Mouse (Mus musculus) right cerebral cortex, postnatal 14 days (tissue): ENCODE measurements at regions not wholly inside any gene's neighbourhood (a gene's known extent, or its start where the extent isn't known, plus 50 kb on each side); places are given as distances from the start of the nearest gene placed in this dataset.

Source experiments
- DNase-seq: peaks from one replicate; pipeline ENCODE4 v3.0.0; 2022

DNA sequence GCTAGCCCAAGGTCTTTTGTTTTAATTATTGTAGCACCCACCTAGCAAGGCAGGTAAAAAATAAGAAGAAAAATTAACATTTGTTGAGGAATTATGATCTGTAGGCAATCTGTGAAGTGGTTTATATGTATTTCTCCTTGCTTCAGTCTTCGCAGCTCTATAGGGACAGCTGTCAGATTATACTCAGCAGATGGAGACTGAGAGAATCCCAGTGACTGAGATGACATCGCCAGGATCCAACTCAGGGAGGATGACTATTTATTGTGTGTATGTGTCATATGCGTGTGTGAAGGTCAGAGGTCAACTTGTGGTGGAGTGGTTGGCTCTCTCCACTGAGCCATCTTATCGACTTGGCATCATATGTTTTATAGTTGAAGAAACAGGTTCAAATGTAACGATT lies 362.0 kb upstream of the Chd6 start:
- no peak for DNase-seq

DNA sequence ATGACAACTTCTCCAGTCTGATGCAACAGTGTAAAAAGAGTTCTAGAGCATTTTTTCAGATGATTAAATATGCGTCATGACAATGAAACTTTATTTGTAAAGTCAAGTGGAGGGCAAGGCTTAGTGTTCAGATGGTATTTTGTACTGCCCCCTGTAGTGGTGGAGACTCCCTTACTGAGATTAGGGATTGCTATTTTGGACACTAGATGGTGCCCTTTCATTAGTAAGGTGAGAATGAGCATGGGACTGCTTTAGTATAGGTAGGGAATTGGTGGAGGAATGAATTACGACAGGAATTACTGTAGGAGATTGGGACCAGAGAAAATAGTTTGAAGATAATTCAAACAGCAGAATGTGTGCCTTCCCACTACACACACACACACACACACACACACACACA lies 361.1 kb upstream of the Chd6 start:
- DNase-seq, result no peak

DNA sequence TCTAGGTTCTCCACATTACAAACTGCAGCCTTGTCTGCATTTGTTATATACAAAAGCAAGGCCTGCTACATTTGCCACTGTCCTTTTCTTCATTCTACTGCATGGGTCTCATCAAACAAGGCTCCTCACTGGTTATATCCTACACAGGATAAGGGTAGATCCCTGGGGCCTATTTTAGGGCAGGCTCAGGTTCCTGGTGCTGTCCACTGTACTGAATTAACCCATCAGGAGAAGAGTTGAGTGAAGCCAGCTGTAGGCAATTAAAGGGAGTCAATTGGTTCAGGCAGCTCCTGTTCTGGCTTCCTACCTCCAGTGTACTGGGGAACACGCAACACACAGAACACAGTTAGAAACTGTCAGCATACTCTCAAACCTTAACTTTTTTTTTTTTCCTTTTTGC lies 358.2 kb upstream of the Chd6 start:
- DNase-seq, result no peak

DNA sequence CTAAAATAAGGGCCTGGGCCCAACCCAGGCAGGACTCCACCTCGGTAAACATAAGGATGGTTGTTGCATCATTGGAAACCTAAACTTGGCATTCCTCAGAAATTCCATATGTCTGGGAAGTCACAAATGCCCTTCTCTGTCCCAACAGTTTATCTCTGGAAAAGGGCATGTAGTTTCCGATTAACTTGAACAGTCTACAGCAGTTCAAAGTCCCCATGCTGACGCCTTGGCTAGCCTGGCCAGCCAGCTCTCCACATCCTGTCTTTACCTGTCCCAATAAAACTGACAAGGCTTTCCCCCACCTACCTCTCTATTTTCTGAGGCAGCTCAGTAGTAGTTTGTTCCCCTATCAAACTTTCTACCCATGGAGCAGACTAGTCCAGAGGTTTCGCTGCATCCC lies 351.7 kb upstream of the Chd6 start:
- DNase-seq, result no peak

DNA sequence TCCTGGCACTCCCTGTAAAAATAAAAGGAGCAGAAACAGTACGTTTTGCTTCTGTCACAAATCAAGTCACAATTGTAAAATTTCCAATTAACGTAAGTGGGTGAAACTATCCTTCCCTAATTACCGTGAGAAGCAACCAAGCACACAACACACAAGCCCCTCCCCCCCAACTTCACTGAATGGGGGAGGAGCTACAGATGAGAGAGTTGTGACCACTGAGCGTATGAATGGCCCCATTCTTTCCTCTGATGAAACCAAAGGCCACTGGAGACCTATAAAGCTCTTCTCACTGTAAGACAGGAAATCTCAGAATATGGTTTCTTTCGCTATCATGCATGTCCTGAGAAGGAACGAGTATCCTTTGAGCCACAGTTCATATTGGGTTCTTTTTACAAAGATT lies 345.6 kb upstream of the Chd6 start:
- DNase-seq, result no peak

DNA sequence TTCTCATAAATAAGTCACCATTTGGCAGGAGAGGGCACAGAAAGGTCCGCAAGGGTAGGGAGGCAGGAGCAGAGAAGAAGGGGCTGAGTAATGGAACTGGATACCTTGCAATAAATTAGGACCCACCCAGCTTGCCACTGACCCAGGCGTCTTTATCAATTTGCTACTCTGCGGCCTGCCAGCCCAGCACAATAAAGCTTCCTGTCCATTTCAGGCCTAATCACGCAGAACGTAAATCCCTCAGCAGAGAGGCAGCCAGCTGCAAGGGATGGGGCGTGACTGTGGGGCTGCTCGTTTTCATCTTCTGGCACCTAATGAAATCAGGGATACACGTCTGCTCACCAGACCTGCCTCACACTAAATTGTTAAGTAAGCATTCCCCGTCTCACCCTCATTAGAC lies 324.9 kb upstream of the Chd6 start:
- no peak for DNase-seq

DNA sequence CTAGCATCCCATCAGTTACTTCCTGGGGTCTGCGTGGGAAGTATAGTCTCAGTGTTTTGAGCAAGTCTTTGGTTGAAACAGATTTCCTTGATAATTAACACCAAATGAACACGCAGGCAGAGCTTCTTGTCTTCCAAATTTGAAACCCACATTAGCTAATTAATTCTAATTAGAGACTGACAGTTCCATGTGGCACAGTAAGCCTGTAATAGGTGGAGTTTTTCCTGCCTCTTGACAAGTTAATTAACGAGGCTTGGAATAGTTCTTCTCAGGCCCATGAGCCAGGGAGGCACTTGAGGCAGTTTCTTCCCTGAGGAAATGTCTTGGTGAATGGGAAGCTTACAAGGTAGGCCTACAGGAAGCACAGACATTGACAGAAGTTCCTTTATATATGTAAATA lies 320.4 kb upstream of the Chd6 start:
- DNase-seq, result no peak

DNA sequence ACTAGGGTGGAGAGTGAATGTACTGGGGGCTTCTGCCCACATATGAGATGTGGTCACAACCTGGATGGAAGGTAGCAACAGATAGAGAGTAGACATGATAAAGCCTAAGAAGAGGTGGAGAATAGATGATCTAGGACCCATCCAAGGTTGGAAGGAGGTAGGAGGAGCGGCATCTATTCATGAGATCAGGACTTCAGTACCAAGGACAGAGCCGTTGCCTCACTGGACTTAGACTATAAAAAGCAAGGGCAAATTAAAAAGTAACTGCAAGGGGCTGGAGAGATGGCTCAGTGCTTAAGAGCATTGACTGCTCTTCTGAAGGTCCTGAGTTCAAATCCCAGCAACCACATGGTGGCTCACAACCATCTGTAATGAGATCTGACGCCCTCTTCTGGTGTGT lies 316.7 kb upstream of the Chd6 start:
- no peak for DNase-seq

DNA sequence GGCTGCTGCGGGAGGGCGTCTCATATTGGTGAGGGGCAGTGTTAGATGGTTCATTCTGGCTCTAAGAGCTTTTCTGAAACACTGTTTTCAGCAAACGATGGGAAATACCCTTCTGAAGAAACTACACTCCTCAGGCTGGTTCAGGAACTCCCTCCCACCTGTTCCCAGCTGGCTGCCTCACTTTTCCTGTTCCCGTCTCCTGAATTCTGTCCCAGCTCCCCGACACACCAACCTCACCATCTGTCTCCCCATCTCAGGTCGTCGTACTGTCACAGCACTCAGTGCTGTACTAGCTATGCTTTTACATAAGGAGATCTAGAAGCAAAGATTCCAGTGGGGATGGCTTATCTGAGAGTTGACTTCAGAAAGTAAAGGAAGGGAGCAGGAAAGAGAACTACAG lies 309.2 kb upstream of the Chd6 start:
- no peak for DNase-seq

DNA sequence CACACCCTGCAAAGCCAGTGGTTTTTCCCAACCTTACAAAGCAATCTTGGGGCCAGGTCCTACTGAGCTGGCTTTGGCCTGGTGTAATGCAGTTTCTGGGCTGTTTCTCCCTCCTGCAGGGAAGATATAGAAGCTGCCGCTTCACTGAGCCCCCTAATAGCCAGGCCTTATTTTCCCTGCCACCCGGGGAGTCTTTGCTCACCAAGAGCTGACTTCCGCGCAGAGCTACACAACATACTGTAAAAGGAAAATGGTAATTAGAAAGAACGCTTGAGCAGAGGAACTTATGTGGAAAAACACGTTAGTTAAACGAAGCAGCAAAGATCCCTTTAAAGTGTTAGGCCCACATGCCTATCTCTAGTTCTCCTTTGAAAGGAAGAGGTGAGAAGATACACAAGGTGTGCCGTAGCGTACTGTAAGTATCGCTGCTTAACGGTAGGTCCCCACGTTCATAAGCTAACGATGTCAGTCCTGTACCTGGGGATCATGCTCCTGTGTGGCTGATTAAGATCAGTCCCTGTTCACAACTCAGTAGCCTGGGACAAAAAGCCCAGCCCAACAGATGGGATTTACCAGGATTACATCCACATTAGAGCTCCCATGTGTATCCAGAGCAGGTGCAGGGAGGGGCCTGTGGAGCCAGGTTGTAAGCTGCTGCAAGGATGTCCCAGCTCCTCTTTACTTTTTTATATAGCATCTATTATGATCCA lies 307.5 kb upstream of the Chd6 start:
- DNase-seq, result no peak

DNA sequence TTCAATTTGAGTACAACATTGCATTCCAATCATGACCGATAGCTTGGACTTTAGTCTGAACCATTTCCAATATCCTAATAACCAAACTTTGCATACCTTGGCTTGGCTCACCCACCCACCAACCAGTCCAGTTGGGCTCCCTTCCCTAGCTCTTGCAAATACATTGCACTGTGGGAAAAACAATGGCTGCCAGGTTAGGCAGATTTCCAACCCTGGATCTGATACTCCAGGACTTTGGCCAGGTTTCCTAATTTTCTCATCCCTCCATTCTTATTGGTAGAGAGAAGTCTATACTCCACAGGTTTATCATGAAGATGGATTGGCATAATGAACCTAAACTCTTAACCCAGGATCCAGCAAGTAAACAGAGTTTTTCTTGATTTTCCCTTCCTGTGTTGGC lies 299.4 kb upstream of the Chd6 start:
- DNase-seq, result no peak

DNA sequence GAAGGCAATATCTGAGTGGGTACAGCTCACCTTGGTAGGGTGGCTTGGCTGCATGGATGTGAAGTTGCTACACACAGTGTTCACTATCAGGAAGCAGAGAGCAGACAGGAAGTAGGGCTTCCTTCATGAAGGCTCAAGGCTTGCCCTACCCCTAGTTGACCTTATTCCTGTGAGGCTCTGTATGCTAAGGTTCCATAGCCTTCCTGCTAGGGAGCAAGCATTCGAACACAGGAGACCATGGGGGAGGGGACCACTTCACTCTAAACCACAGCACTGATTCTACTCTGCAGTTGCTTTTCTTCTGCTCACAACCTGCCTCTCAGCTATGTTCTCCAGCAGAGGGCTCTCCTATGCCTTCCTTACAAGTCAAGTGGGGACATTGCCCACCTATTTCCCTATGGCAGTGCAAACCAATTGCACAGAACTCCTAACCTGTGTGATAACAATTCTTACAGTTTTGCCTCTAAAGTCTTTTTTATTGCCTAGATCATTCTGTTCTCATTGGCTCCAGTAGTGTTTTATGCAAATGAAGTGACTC lies 297.0 kb upstream of the Chd6 start:
- DNase-seq, result peak; percentile 7

DNA sequence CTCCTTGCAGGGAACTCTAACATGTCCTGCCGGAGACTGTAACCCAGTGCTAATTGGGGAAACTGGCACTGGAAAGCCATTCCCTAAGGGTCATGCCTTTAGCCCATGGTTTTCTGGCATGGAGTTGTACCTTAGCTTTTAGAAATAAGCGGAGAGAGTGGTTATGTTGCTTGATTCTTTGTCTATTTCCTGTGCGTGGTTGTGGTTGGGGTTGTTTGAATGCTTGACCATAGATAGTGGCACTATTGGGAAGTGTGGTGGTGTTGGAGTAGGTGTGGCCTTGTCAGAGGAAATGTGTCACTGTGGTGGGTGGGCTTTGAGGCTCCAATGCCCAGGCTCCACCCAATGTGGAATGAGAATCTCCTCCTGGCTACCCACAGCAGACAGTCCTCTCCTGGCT lies 289.2 kb upstream of the Chd6 start:
- no peak for DNase-seq

DNA sequence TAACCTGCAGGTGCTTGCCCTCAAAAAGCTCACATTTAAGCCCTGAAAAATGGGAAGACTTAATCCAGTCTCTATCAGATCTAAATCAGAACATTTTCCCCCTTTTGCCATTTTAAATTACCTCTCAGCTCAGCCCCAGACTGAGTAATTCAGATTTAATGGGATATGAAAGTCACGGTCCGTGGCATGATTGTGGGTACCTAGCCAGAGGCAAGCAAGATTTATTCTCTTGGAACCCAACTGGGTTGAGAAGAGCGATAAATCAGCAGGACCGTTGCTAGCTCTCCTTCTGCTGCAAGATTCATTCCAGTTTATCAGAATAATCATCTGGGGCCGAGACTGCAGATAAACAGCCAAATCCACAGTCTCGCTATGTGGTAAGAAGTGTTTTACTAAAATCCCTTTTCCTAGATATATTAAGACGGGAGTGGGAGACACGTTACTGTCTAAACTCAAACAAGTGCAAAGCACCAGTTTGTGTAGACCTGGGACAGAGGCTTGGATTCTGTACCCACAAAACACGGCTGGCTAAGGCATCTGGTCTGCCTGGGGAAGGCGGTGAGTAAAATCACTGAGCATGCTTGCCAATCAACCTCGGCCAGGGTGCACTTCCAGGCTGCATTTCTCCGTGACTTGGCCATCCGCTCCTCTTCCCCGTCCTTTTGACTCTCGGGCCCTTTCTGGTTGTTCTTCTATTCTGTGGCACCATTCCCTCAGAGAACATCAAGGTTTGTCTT lies 282.2 kb upstream of the Chd6 start:
- DNase-seq, result no peak

DNA sequence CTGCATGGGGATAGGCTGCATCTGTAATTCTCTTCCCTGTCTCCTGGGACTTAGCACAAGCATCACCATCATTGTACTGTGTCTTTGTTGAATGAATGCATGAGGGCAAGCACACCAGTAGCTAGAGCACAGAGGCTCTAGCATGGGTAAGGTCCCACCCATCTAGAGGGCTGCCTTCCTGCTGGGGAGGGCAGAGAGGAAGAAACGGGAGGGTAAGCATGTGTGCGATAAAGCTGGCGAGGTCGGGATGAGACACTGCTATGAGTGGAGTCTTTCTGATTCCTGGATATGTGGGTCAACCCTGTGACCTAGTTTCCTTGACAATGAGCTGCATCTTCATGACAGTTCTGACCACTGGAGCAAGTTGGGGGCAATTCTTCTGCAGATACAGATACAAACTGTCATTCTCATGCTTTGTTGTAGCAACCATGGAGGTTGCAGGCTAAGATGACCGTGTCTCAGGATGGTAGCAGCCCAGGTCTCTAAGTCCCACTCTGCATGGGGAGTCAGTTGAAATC lies 280.5 kb upstream of the Chd6 start:
- no peak for DNase-seq

DNA sequence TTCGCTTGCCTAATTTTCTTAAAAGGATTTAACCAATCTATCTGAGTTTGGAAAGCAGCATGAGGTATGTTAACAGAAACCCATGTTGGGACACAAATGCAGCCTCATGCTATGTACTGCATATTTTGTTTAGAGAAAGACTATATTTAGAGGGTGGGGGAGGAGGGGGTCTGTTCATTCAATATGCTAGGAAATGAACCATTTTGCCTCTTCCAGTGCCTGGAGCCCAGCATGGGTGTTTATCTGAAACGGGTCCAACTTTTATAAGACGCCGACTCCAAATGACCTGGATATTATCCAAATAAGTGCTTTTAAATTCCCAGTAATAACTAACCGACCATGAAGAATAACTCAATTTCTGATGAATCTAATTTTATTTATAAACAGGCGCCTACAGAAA lies 278.2 kb upstream of the Chd6 start:
- DNase-seq, result no peak

DNA sequence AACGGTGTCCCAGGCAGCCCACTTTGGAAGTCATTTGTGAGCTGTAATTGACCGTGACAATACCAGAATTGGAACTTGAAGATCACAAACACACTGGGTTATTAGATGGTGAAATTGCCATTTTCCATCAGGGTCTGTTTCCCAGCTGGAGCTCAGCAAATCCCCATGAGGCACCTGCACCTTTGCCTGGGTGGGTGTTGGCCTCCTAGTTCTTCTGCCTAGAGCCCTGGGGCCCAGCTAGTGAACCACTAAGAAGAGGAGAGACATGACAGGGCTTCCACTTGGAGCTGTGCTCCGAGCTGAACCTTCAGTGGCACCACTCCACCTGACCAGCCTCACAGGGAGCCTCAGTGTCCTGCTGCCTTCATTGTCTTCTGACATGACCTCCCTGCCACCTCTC lies 273.5 kb upstream of the Chd6 start:
- DNase-seq, result no peak

DNA sequence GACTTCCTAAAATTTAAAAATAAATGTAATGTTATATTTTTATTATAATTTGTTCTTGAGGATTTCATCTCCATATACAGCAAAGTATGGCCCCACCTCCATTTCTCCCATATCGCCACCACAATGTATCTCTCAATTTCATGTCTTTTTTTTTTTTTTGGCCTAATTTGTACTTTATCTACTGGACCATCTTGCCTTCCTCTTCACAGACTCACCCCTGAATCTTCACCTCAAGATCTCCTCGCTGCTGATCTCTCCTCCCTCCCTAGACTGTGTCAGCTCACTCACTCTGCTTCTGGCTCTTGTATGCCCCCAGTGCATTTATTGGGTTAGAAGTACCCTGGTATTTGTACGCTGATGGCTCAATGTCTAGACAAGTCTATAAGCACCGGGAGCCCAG lies 269.4 kb upstream of the Chd6 start:
- no peak for DNase-seq

DNA sequence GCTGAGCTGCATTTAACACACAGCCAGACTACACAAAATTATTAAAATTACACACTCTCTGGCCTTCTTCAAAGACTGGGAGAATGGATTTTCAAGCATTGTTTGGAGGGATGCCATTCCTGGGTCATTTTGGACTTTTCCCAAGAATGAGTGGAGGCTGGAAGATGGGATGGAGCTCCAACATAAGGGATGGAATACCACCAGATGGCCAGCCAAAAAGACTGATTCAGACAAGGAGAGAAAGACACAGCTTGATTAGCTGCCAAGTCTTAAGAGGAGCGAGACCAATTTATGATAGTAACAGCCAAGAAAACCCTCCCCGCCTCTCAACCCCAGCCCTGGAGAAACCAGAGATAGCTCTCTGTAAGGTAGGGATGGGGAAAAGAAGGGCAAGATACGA lies 253.4 kb upstream of the Chd6 start:
- DNase-seq, result peak; percentile 12

DNA sequence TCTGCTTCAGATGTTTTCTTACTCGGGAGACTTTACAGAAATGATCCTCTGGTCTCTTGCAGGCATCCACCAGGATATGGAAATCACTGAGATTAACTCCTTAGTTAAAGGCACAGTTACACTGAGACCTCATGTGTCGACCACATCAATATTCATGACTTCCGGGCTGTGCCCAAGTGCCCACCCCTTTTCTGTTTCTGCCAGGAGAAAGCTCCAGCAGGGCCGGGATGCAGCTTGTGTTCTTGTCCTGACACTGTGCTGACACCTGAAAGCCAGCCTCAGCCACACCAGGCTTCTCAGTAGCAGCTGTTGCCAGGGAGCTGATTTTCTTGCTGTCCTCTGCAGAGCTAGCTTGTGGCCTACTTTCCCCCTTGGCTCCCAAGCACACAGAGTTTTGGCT lies 240.2 kb upstream of the Chd6 start:
- DNase-seq, result no peak

DNA sequence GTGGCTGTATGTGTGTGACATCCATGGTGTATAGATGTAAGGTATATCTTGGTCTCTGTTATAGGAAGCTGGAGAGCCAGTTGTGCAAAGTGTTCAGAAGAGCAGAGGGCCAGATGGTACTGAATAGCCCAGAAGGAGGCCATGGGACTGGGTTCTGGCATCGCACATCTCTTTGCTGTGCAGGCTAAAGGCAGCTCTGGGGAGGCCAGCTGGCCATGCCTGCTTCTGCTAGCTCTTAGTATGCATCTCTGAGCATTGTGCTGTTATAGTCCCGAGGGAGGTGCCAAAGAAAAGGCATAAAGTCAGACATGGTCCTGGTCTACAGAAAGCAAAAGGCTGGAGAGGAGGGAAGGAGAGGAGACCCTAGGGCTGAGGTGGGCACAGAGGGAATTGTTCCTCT lies 235.1 kb upstream of the Chd6 start:
- DNase-seq, result no peak

DNA sequence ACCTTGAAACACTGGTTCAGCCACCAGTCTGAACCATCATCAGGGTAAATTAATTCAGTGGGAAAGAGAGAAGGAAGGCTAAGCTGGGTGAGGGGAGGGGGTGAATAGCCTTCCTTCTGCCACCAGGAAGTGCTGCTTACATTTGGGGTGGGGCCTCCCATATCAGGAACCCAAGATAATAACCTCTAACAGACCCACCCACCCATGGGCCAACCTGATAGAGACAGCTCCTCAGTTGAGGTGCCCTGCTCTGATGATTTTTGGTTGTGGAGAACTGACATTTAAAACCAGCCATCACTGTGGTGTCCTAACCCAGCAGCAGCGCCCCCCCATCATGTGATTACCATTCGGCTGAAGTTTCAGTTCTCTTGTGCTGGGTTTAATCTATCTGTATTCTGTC lies 233.8 kb upstream of the Chd6 start:
- no peak for DNase-seq

DNA sequence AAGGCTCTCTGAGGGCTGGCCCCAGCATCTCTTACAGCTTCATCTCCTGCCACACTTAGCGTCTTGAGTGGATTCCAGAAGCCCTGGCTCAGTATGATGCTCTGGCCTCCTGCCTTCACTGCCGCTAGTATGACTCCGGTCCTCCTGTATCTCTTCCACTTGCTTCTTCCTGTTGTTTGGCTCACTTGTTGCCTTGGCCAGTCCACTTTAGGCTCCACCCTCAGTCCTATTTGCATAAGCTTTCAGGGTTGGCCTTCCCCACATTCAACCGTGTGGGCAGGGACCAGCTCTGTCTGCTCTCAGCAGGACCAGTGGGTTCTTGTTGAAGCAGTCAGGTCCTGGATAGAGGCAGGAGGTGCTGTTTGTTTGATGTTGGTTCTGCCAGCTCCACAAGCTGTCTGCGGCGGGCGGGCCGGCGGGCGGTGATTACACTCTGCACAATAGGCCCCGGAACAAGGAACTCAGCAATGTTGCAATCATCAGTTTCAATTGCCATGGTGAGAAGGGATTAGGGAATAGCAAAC lies 232.6 kb upstream of the Chd6 start:
- DNase-seq, result no peak

DNA sequence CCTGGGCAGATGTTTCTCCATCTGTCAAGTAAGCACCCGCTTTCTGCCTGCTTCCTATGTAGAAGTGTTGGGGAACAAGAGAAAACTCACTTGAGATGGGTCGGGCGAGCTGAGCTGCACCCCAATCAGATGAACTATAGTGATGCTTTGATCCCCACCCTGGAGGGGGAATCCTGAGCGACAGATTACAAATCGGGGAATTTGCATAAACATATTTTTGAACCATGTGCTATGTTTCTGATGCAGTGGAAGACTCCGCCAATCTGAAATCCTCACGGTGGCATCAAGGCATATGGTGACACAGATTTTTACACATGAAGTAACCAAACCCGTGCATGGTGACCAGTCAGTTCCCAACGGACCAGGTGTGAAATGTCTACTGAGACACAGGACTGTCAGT lies 231.4 kb upstream of the Chd6 start:
- DNase-seq, result no peak
